Mouse (Mus musculus) lung, postnatal 0 days (tissue): Measurements from ENCODE around the gene Nacc2.

ENCODE experiments used
- CTCF ChIP-seq: IDR thresholded peaks from 2 replicates; pipeline ENCODE4 v1.5.1; 2016; ENCODE audit warnings: antibody characterized with exemption, mild to moderate bottlenecking
- EP300 ChIP-seq: IDR thresholded peaks from 2 replicates; pipeline ENCODE4 v1.6.1; 2016; ENCODE audit warnings: antibody characterized with exemption, mild to moderate bottlenecking, control low read depth

DNA sequence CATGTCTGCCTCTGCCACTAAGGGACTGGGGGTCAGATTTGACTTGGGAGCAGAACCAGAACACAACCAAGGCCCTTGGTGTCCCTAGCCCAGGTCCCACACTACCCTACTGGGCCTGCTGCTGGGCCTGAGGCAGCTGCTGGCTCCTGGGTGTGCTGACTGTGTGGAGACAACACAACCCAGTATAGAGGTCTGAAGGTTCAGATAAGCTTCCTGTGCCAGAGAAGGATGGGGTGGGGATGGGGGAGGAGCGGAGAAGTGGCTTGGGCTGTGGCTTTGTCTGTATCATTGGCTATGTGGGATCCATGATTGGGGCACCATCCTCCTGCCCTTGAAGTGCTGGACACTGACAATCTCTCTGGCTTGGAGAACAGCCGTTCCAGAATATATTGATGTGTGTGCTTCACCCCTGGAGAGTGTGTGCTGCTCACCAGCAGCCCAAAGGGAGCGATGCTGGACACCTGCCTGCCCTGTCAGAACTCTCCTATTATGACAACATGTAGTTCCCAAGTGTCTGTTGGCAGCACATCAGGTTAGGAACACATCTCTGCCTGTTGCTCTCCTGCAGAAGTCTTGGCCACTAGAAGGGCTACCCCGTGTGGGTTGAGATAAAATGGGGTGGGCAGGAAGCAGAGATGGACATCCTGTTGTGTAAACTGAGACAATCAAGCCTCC, 36.0 kb downstream of the Nacc2 start:
- TF ChIP-seq CTCF, result no peak
- TF ChIP-seq EP300, result no peak
